Mouse (Mus musculus): ENCODE measurements at regions not wholly inside any gene's neighbourhood (a gene's known extent, or its start where the extent isn't known, plus 50 kb on each side); places are given as distances from the start of the nearest gene placed in this dataset.

DNA sequence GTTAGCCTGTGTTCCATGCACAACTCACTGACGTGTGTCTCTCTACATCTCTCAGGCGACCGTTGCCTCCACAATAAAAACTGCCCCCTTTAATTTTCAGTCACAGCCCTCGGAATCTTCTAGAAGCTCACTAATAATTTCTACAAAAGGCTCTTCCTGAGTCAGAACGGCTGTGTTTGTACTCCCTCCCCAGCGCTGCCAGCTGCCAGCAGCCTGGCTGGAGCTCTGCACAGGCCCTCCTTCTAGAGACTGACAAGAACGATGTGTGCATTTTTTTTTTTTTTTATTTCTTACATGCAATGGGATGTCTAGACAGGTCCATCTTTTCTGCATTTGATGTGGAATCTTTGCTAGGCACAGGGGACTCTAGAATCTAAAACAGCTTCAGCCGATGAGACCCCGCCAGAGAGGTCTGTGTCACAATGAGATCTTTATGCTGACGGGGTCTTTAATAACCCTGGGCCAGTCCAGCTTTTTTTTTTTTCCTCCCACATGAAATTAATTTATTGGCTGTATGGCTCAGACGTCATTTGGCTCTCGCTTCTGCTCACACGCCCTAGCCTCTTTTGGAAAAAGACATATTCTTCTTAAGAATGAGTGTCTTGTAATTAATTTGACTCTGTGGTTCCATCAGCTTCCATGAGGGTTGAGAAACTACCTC lies 185.8 kb upstream of the Zfp507 start:
- DNase-seq (ENCODE audit: low read depth): no peak

- no peak for DNase-seq (ENCODE audit: low read depth)
These were observed 175.2 kb upstream of the Zfp507 start for GRCm38 (mm10) chr7:35977986-35978385.

- DNase-seq (ENCODE audit: low read depth): no peak
These were observed 155.9 kb upstream of the Zfp507 start for GRCm38 (mm10) chr7:35958731-35959130.

GRCm38 (mm10) chr7:35958052-35958451 lies 155.2 kb upstream of the Zfp507 start:
- DNase-seq (ENCODE audit: low read depth): no peak

DNA sequence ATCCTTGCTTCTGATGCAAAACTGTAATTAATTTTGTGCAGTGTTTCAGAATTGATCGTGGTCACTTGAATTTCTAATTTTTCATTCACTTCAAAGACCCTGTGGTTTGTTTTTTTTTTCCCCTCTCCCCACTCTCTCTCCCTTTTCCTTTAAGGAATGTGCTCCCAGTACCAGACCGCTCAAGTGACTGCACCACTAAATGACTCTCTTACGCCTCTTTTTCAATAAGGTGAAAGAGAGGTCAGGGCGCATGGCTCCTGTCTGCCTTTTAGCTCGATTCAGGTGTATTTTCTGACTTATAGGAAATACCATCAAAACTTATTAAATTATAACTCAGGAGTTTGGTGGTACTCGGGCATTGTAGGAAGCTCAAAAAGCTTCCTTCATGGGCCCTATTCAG lies 146.0 kb upstream of the Zfp507 start:
- no peak for DNase-seq (ENCODE audit: low read depth)

DNA sequence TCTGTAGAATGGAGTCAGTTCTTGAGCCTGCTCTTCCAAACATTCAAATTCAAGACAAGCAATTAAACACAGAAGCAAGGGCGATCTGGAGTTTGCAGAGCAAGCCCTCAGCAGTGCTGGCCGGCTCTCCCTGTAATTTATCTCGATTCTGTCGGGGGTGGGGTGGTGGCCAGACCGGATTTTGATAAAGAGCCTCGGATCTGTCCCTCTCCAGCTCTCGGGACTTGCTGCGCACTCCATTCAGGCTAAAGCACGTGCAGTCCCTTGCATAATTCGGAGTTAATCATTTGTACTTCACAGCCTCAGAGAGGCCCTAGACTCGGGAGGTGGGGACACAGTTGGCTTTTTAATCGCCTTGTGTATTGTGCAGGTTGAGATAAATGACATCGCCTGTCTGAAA lies 145.6 kb upstream of the Zfp507 start:
- DNase-seq (ENCODE audit: low read depth): no peak

DNA sequence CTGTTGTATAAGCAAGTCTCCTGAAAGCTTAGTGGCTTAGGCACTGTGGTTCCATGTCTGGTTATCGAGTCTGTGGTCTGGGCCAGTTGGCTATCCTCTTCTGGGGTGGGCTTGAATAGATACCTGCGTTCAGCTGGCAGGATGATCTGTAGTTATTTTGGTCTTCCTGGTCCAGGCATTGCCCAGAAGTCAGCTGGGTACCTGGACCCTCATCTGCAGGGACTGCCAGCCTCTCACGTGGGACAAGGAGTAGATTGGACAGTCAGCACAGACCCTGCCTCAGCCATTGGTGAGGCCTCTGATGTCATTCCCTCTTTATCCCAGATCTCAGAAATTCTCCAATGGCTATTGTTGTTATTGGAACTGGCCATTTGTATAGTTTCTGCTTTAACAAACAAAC lies 138.3 kb upstream of the Zfp507 start:
- no peak for DNase-seq (ENCODE audit: low read depth)

GRCm38 (mm10) chr7:35938123-35938869 lies 135.5 kb upstream of the Zfp507 start:
- DNase-seq (ENCODE audit: low read depth): no peak

GRCm38 (mm10) chr7:35926749-35927148 lies 123.9 kb upstream of the Zfp507 start:
- no peak for DNase-seq (ENCODE audit: low read depth)

GRCm38 (mm10) chr7:35922582-35922981 lies 119.8 kb upstream of the Zfp507 start:
- no peak for DNase-seq (ENCODE audit: low read depth)

- no peak for DNase-seq (ENCODE audit: low read depth)
These were observed 118.1 kb upstream of the Zfp507 start for GRCm38 (mm10) chr7:35920884-35921283.

GRCm38 (mm10) chr7:35920194-35920609 lies 117.4 kb upstream of the Zfp507 start:
- no peak for DNase-seq (ENCODE audit: low read depth)

DNA sequence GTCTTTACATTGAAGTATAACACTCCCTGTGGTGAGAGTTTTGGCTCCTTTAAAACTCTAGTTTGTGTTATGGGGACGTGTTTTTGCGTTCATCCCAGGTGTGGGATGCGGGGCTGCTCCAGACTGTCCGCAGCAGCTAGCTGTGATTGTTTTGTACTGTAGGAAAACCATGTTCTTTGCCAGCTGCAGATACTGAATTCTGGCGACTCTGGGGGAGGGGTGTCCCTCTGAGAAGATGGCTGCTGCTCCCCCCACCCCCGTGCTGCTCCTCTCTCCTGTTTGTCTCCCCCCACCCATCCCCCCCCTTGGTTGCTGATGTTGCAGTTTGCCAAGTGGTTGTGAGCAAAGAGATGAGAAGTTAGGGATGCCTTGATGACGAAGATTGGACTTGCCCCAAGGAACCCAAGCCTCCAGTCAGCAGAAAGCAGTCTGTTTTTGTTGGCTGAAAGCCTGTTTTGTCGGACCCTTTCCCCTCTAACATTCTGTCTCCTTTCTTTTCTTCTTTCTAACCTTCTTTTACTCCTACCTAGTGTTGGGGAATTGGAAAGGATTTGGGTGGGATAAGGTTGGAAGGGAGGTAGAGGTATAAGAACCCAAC lies 107.4 kb upstream of the Zfp507 start:
- DNase-seq (ENCODE audit: low read depth): no peak

DNA sequence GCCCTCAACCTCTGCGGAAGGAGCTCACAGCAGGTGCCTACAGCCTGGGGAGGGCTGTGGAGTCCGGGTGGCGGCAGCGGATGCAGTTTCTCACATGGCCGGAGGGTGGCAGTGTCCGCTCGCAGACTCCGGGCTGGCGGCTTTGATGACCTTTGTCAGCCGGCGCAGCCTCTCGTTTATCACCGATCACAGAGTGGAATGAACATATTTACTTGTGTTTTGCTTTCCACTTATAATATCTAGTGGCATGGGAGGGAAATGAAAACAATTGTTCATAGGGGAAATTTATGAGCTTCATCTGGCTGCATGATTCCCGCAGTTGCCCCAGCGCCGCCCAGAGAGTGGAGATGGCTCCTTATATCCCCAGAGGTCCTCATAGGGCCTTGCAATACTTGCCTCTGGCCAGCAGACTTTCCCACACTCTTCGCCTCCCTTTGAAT lies 99.2 kb upstream of the Zfp507 start:
- peak; percentile 17 for DNase-seq (ENCODE audit: low read depth)

GRCm38 (mm10) chr7:35898701-35899445 lies 96.1 kb upstream of the Zfp507 start:
- no peak for DNase-seq (ENCODE audit: low read depth)

DNA sequence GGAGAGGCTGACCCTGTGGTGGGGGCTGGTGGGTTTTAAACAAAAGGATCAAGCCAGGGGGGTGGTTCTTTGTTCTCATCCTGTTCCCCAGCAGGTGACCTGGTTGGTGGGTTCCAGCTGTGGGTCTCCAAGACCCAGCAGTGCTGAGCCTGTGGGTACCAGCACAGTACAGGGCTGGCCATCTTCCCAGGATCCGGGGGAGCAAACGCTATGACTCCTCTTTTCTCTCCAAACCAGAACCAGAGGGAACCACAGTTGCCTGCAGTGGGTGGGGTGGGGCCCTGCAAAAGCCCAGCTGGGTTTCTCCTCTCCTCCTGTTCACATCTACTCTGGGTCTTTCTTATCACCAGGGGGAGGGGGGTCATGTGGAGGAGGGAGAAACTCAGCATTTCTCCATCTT lies 90.5 kb upstream of the Zfp507 start:
- no peak for DNase-seq (ENCODE audit: low read depth)

DNA sequence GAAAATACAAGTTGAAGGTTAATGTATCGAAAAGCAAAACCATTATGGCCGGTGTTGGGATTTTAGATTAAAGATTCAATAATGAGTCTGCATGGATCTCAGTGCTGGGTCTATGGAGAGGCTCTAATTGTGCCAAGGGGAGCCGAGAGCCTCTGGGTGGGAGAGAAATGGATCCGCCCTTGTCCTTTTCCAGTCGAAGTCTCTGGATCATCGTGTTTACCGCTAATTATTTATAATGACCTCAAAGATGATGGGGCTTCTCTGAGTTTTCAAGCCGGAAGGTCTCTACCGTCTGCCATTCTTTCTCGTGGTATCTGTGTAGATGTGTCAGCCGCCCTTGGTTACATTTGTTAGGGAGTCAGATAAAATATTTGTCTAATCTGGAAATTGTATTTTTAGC lies 83.2 kb upstream of the Zfp507 start:
- no peak for DNase-seq (ENCODE audit: low read depth)

- DNase-seq (ENCODE audit: low read depth): no peak
These were observed 77.0 kb upstream of the Zfp507 start for GRCm38 (mm10) chr7:35879755-35880304.

DNA sequence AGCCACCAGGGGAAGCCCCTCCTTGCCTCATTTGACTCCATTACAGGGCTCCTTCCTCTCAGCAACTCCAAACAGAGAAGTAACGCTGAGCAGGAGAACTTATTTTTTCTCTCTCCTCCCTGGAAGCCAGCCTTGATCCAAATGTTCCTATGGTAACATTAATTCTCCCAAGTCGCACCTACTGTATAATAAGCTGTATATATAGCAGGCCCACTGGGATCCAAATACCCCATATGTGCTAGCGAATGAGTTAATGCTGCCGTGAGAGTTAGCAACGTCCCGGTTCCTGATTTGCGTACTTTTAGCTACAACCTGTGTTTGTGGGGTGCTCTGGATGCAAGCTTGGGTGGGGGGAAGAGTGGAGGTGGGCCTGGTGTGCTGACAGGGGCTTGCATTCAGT lies 75.4 kb upstream of the Zfp507 start:
- DNase-seq (ENCODE audit: low read depth): no peak

- no peak for DNase-seq (ENCODE audit: low read depth)
These were observed 58.2 kb upstream of the Zfp507 start for GRCm38 (mm10) chr7:35861049-35861448.

GRCm38 (mm10) chr7:35859601-35860000 lies 56.8 kb upstream of the Zfp507 start:
- DNase-seq (ENCODE audit: low read depth): peak; percentile 14

GRCm38 (mm10) chr7:35857693-35858092 lies 54.9 kb upstream of the Zfp507 start:
- DNase-seq (ENCODE audit: low read depth): no peak

All from c-Kit-positive CD71-positive TER-119-negative erythroid progenitor cells, embryonic 14.5 days (primary cell).